Mouse (Mus musculus) olfactory bulb, adult 2 months (tissue): ENCODE data around the gene Pycr2.

Source experiments
- CTCF ChIP-seq: fragments of 200-500 bp; IDR thresholded peaks from 2 replicates; pipeline ENCODE4 v1.5.1; 2012; ENCODE audit warnings: low read depth, mild to moderate bottlenecking, low read length, moderate library complexity; ENCODE audit not compliant: insufficient read depth
- POLR2A ChIP-seq: fragments of 200-500 bp; IDR thresholded peaks from 2 replicates; pipeline ENCODE4 v1.6.1; 2012; ENCODE audit warnings: mild to moderate bottlenecking, low read depth, low read length, moderate library complexity; ENCODE audit not compliant: insufficient read depth

DNA sequence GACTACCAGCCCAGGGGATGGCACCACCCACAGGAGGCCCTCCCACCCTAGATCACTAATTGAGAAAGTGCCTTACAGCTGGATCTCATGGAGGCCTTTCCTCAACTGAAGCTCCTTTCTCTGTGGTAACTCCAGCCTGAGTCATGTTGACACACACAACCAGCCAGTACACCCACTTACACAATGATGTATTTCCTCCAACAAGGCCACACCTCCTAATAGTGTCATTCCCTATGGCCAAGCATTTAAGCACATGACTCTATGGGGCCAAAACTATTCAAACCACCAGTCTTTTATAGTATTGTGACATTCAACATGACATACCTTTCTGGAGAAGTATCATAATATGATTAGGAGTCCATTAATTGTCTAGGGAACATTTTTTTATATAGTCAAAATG lies 45.3 kb upstream of the Pycr2 start:
- TF ChIP-seq POLR2A (no peak), CTCF (no peak)
